Mouse (Mus musculus): ENCODE data around the gene Madcam1. TPM values are rescaled to one million over a fixed set of nuclear protein-coding genes. Genes with fewer than 3 reads are reported as not detected.
A peak's percentile ranks its signal among the peaks of the same experiment; 100 is the strongest.

The Madcam1 gene
- polyA plus RNA-seq, 1 experiment = 1.1 TPM

- peak; percentile 100 for DNase-seq (ENCODE audit: low read depth)
- TF ChIP-seq CTCF (IDR thresholded peaks at IDR 0.05; ENCODE audit: borderline replicate concordance, extremely low read depth, insufficient read depth, insufficient read length) = peak; percentile 63; the same call in 1 of the 2 replicates
- peak; percentile 95 for TF ChIP-seq POLR2A (IDR thresholded peaks at IDR 0.05; ENCODE audit: borderline replicate concordance, extremely low read depth, insufficient read depth, insufficient read length, poor library complexity, severe bottlenecking)
These were observed 40.0 kb downstream of the Madcam1 start, which contains the start of gene Bsg for GRCm38 (mm10) chr10:79704065-79704969. Bsg (plus strand) TSS chr10:79704491.

- TF ChIP-seq POLR2A (IDR thresholded peaks at IDR 0.05; ENCODE audit: borderline replicate concordance, extremely low read depth, insufficient read depth, insufficient read length, poor library complexity, severe bottlenecking) (no peak), CTCF (IDR thresholded peaks at IDR 0.05; ENCODE audit: borderline replicate concordance, extremely low read depth, insufficient read depth, insufficient read length) (no peak)
- no peak for DNase-seq (ENCODE audit: low read depth)
These were observed 40.6 kb downstream of the Madcam1 start for GRCm38 (mm10) chr10:79704970-79705360.

- no peak for DNase-seq (ENCODE audit: low read depth)
- TF ChIP-seq POLR2A (IDR thresholded peaks at IDR 0.05; ENCODE audit: borderline replicate concordance, extremely low read depth, insufficient read depth, insufficient read length, poor library complexity, severe bottlenecking) (no peak), CTCF (IDR thresholded peaks at IDR 0.05; ENCODE audit: borderline replicate concordance, extremely low read depth, insufficient read depth, insufficient read length) (no peak)
These were observed 41.6 kb downstream of the Madcam1 start for GRCm38 (mm10) chr10:79705951-79706350.

GRCm38 (mm10) chr10:79706406-79707094 lies 42.2 kb downstream of the Madcam1 start:
- DNase-seq (ENCODE audit: low read depth) = no peak
- no peak for TF ChIP-seq CTCF (IDR thresholded peaks at IDR 0.05; ENCODE audit: borderline replicate concordance, extremely low read depth, insufficient read depth, insufficient read length)
- no peak for TF ChIP-seq POLR2A (IDR thresholded peaks at IDR 0.05; ENCODE audit: borderline replicate concordance, extremely low read depth, insufficient read depth, insufficient read length, poor library complexity, severe bottlenecking)

DNA sequence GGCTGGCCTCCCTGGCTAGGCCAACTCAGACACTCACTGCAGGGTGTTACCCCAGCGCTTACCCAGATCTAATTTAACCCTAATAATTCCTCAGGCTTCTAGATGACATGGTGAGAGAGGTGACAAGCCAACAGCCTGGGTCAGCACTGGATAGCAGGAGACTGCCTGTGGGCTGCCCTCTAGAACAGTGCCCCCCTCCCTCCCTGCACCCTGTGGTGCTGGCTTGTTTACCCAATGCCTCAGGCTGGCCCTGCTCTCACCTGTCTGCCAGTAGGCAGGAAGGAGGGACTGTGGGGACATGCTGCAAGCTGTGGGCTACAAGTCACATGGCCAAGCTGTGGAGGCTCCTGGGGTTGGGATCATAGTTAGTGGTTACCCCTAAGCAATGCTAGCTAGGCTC lies 42.8 kb downstream of the Madcam1 start:
- TF ChIP-seq CTCF (IDR thresholded peaks at IDR 0.05; ENCODE audit: borderline replicate concordance, extremely low read depth, insufficient read depth, insufficient read length) (no peak), POLR2A (IDR thresholded peaks at IDR 0.05; ENCODE audit: borderline replicate concordance, extremely low read depth, insufficient read depth, insufficient read length, poor library complexity, severe bottlenecking) (no peak)
- DNase-seq (ENCODE audit: low read depth) = no peak

- no peak for TF ChIP-seq POLR2A (IDR thresholded peaks at IDR 0.05; ENCODE audit: borderline replicate concordance, extremely low read depth, insufficient read depth, insufficient read length, poor library complexity, severe bottlenecking)
- no peak for TF ChIP-seq CTCF (IDR thresholded peaks at IDR 0.05; ENCODE audit: borderline replicate concordance, extremely low read depth, insufficient read depth, insufficient read length)
- no peak for DNase-seq (ENCODE audit: low read depth)
These were observed 43.4 kb downstream of the Madcam1 start for GRCm38 (mm10) chr10:79707759-79708158.

DNA sequence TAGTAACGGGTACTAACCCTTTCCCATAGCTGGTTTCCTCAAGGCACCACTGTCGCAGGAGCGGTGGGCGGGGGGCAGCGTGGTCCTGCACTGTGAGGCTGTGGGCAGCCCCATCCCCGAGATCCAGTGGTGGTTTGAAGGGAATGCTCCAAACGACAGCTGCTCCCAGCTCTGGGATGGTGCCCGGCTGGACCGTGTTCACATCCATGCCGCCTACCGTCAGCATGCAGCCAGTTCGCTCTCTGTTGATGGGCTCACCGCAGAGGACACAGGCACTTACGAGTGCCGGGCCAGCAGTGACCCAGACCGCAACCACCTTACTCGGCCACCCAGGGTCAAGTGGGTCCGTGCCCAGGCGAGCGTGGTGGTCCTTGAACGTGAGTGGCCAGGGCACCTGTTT lies 44.3 kb downstream of the Madcam1 start:
- no peak for DNase-seq (ENCODE audit: low read depth)
- no peak for TF ChIP-seq CTCF (IDR thresholded peaks at IDR 0.05; ENCODE audit: borderline replicate concordance, extremely low read depth, insufficient read depth, insufficient read length)
- TF ChIP-seq POLR2A (IDR thresholded peaks at IDR 0.05; ENCODE audit: borderline replicate concordance, extremely low read depth, insufficient read depth, insufficient read length, poor library complexity, severe bottlenecking) = no peak

GRCm38 (mm10) chr10:79709307-79709706 lies 44.9 kb downstream of the Madcam1 start:
- TF ChIP-seq POLR2A (IDR thresholded peaks at IDR 0.05; ENCODE audit: borderline replicate concordance, extremely low read depth, insufficient read depth, insufficient read length, poor library complexity, severe bottlenecking) (no peak), CTCF (IDR thresholded peaks at IDR 0.05; ENCODE audit: borderline replicate concordance, extremely low read depth, insufficient read depth, insufficient read length) (no peak)
- no peak for DNase-seq (ENCODE audit: low read depth)

DNA sequence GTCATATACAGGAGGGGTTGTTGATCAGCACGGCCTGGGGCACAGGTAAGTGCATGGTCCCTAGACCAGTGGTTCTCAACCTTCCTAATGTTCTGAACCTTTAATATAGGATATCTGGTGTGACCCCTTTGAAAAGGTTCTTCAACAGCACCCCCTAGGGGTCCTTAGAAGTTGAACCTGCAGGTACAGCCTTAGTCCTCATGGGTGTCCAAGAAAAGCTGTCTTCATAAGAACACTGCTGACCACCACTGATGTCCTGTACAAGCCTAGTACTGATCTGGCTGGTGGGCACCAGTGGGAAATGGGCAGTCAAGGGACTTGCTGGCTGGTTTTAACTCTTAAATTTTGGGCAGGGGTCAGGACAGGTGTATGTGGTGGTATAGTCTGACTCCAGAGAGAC lies 47.7 kb downstream of the Madcam1 start:
- TF ChIP-seq CTCF (IDR thresholded peaks at IDR 0.05; ENCODE audit: borderline replicate concordance, extremely low read depth, insufficient read depth, insufficient read length) = peak; percentile 28; the same call in 1 of the 2 replicates
- TF ChIP-seq POLR2A (IDR thresholded peaks at IDR 0.05; ENCODE audit: borderline replicate concordance, extremely low read depth, insufficient read depth, insufficient read length, poor library complexity, severe bottlenecking) = no peak
- DNase-seq (ENCODE audit: low read depth) = no peak

GRCm38 (mm10) chr10:79712499-79713126 lies 48.3 kb downstream of the Madcam1 start:
- TF ChIP-seq POLR2A (IDR thresholded peaks at IDR 0.05; ENCODE audit: borderline replicate concordance, extremely low read depth, insufficient read depth, insufficient read length, poor library complexity, severe bottlenecking) = no peak
- TF ChIP-seq CTCF (IDR thresholded peaks at IDR 0.05; ENCODE audit: borderline replicate concordance, extremely low read depth, insufficient read depth, insufficient read length) = peak; percentile 90
- DNase-seq (ENCODE audit: low read depth) = peak; percentile 77

- no peak for DNase-seq (ENCODE audit: low read depth)
- TF ChIP-seq POLR2A (IDR thresholded peaks at IDR 0.05; ENCODE audit: borderline replicate concordance, extremely low read depth, insufficient read depth, insufficient read length, poor library complexity, severe bottlenecking) = no peak
- TF ChIP-seq CTCF (IDR thresholded peaks at IDR 0.05; ENCODE audit: borderline replicate concordance, extremely low read depth, insufficient read depth, insufficient read length) = no peak
These were observed 48.8 kb downstream of the Madcam1 start for GRCm38 (mm10) chr10:79713163-79713562.

Data from brain, embryonic 14.5 days (tissue).